Mouse (Mus musculus) heart, embryonic 14.5 days (tissue): ENCODE data around the gene Gm27029. TPM values are rescaled to one million over a fixed set of nuclear protein-coding genes. Genes with fewer than 3 reads are reported as not detected.
"Not testable (repeated sequence)": the region's sequence is repeated elsewhere in the genome, so short reads cannot be mapped to it uniquely, and the experiment has no call there.

Experiments used
- ATAC-seq: fragments of 200-750 bp; cut with Nextera tagmentation; 2 replicates; pipeline ENCODE4 v1.8.0; 2017; ENCODE audit warnings: low read depth, moderate TSS enrichment; ENCODE audit not compliant: insufficient number of reproducible peaks, insufficient read depth, low FRiP score
- H3K27ac ChIP-seq, 2 experiments: fragments of 200-500 bp in 1 of 2; fragments of 300-500 bp in 1 of 2; sonication (generic) in 1 of 2; replicated peaks in 1 of 2; 2 replicates each; pipeline ENCODE4 v1.5.1; 2012 to 2014; ENCODE audit warnings: low read depth in 2 of 2, low read length in 2 of 2, control low read depth in 1 of 2, mild to moderate bottlenecking in 1 of 2, mixed read lengths in 1 of 2; ENCODE audit not compliant: control insufficient read depth in 1 of 2, insufficient read depth in 1 of 2
- H3K27me3 ChIP-seq: fragments of 300-500 bp; sonication (generic); 2 replicates; pipeline ENCODE4 v1.6.1; 2014; ENCODE audit warnings: mild to moderate bottlenecking, low read length, control low read depth; ENCODE audit not compliant: control insufficient read depth, insufficient read depth
- H3K36me3 ChIP-seq: fragments of 300-500 bp; sonication (generic); 2 replicates; pipeline ENCODE4 v1.6.1; 2014; ENCODE audit warnings: mild to moderate bottlenecking, control low read depth, low read length, mixed read lengths; ENCODE audit not compliant: control insufficient read depth, insufficient read depth
- H3K4me1 ChIP-seq, 2 experiments: fragments of 200-500 bp in 1 of 2; fragments of 300-500 bp in 1 of 2; sonication (generic) in 1 of 2; 2 replicates each; pipeline ENCODE4 v1.6.1; 2012 to 2014; ENCODE audit warnings: low read length in 2 of 2, control low read depth in 1 of 2, mixed read lengths in 1 of 2; ENCODE audit not compliant: control insufficient read depth in 2 of 2, insufficient read depth in 2 of 2
- H3K4me2 ChIP-seq: fragments of 300-500 bp; sonication (generic); 2 replicates; pipeline ENCODE4 v1.6.1; 2014; ENCODE audit warnings: mild to moderate bottlenecking, low read length
- H3K4me3 ChIP-seq, 2 experiments: fragments of 200-500 bp in 1 of 2; fragments of 300-500 bp in 1 of 2; sonication (generic) in 1 of 2; 2 replicates each; pipeline ENCODE4 v1.5.1; 2012 to 2014; ENCODE audit warnings: low read length in 2 of 2, mild to moderate bottlenecking in 2 of 2, control low read depth in 1 of 2, low read depth in 1 of 2, moderate library complexity in 1 of 2; ENCODE audit not compliant: control insufficient read depth in 1 of 2, insufficient read depth in 1 of 2
- H3K9ac ChIP-seq: fragments of 300-500 bp; sonication (generic); 2 replicates; pipeline ENCODE4 v1.6.1; 2014; ENCODE audit warnings: mild to moderate bottlenecking, low read length
- H3K9me3 ChIP-seq: fragments of 300-500 bp; sonication (generic); 2 replicates; pipeline ENCODE4 v1.6.1; 2016; ENCODE audit warnings: low read length, control low read depth; ENCODE audit not compliant: control insufficient read depth
- WGBS: fragments of 180-500 bp; shearing (Covaris S2); extraction: QIAGEN DNeasy Blood & Tissue Kit; methylation state at CpG from one replicate; pipeline ENCODE4 v1.1.7; 2014; 5-methylcytosine and 5-hydroxymethylcytosine counted together
- polyA plus RNA-seq: library from polyadenylated mRNA; unstranded; fragments of >200 nt; fragmentation: Nextera tagmentation; extraction: Ambion mirVana; gene quantifications from 2 replicates; pipeline ENCODE4 v1.2.1, GENCODE M21; 2014

Gm27029 gene
- polyA plus RNA-seq, 1 experiment from 2014 or later, result 10.2 TPM

DNA sequence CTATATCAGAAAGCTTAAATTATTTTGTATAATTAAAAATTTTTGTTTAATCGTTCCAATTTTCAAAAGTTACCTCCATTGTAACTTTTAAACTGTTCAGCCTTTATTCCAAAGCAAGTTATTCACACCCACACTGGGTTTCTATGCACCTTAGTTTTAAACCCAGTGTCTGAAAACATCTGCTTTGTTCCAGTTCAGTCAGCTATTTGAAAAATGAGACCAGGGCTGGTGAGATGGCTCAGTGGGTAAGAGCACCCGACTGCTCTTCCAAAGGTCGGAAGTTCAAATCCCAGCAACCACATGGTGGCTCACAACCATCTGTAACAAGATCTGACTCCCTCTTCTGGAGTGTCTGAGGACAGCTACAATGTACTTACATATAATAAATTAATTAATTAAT, 13.4 kb upstream of the Gm27029 start:
- WGBS, result 51% methylated on average over 3 of the region's 3 CpGs
- ATAC-seq, H3K4me2 ChIP-seq, H3K9ac ChIP-seq, H3K27ac ChIP-seq, H3K4me1 ChIP-seq, H3K4me3 ChIP-seq, H3K9me3 ChIP-seq, H3K27me3 ChIP-seq: not testable (repeated sequence)
- peaks cover 30% of the 10 kb centered on the region for H3K36me3 ChIP-seq

DNA sequence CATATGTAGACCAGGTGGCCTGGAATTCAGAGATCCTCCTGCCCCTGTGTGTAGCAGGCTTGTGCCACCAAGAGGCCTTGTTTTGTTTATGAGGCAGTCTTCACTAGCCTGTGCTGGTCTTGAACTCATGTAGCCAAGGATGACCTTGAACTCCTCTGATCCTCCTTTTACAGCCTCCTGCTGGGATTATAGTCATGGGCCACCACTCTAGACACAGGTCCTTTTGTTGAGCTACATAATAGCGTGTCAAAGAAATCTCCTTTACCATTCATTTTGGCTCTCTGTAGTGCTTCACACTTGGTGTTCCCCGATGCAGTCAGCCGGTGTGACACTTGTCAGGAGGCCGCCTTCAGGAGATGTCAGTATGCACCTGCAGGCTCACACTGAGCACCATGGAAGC, 12.3 kb upstream of the Gm27029 start:
- 87% methylated on average over 4 of the region's 4 CpGs for WGBS
- peaks cover 39% of the 10 kb centered on the region for H3K36me3 ChIP-seq

DNA sequence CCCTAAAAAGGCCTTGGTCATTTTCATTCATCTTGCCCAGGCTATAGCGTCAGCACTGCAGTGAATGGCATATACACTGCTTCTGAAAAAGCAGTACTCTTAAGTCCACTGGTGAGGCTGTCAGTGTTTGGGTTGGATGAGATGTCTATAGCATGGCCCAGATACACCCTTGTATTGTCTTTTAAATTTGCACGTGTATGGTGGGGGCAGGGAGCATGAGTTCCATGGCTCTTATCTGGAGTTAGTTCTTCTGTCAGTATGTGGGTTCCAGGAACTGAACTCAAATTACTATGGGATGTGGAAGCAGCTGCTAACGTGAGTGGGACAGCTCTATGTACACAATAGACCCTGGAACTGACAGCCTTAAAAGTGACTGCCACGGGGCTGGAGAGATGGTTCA, 11.2 kb upstream of the Gm27029 start:
- Histone ChIP-seq H3K27ac (no peak overlapping the region), H3K4me3 (no peak overlapping the region), H3K4me1 (no peaks in the 10 kb centered on the region), H3K4me2 (no peak overlapping the region), H3K36me3 (peaks cover 50% of the 10 kb centered on the region), H3K9ac (no peak overlapping the region), H3K27me3 (no peaks in the 10 kb centered on the region), H3K9me3 (no peaks in the 10 kb centered on the region)
- WGBS, result 74% methylated on average over 4 of the region's 4 CpGs
- no peak for ATAC-seq

More for the DNA sequence above, 12.3 kb upstream of the Gm27029 start:
- Histone ChIP-seq H3K4me1 (no peaks in the 10 kb centered on the region), H3K4me3 (no peak overlapping the region), H3K4me2 (no peak overlapping the region), H3K27ac (no peak overlapping the region), H3K9ac (no peak overlapping the region), H3K9me3 (no peaks in the 10 kb centered on the region), H3K27me3 (no peaks in the 10 kb centered on the region)
- no peak for ATAC-seq

DNA sequence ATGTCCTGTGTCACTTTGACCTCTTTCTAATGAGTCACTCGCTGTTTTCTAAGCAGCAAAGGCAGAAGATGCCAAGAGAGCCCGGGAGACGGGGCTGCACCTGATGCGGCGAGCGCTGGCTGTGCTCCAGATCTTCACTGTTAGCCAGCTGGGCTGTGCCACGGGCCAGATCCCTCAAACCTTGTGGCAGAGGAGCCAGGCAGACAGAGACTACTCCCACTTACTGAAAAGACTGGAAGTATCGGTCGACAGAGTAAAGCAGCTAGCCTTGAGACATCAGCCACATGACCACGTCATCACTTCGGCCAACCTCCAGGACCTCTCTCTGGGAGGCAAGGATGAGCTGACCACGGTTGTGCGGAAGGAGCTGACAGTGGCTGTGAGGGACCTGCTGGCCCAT, 8.8 kb upstream of the Gm27029 start:
- H3K27ac ChIP-seq, result no peak overlapping the region
- H3K4me1 ChIP-seq, result no peaks in the 10 kb centered on the region
- H3K36me3 ChIP-seq, result peaks cover 68% of the 10 kb centered on the region
- no peak for ATAC-seq
- H3K4me2 ChIP-seq, result no peak overlapping the region
- no peak overlapping the region for H3K4me3 ChIP-seq
- H3K9ac ChIP-seq, result no peak overlapping the region
- 86% methylated on average over 13 of the region's 13 CpGs for WGBS
- no peaks in the 10 kb centered on the region for H3K27me3 ChIP-seq
- no peaks in the 10 kb centered on the region for H3K9me3 ChIP-seq

DNA sequence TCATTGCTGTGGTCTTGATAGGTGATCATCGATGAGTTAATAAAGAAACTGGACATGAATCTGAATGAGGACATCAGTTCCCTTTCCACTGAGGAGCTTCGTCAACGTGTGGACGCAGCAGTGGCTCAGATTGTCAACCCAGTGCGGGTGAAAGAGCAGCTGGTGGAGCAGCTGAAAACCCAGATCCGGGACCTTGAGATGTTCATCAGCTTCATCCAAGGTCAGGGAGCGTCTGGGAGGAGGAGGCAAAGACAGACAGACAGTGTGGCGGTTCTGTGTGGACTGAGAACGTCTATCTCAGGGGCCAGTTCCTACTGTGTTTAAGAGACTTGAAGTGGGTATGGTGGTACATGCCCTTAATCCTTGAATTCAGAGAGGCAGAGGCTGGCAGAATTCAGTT, 6.7 kb upstream of the Gm27029 start:
- 87% methylated on average over 9 of the region's 9 CpGs for WGBS
- Histone ChIP-seq H3K36me3 (peaks cover 71% of the 10 kb centered on the region), H3K4me2 (no peak overlapping the region), H3K9ac (no peak overlapping the region), H3K27ac (no peak overlapping the region), H3K9me3 (no peaks in the 10 kb centered on the region), H3K27me3 (no peaks in the 10 kb centered on the region), H3K4me1 (peaks cover 0 to 6% of the 10 kb centered on the region in 2 experiments; a peak in 2 of 4 replicates), H3K4me3 (no peak overlapping the region)
- ATAC-seq, result no peak

DNA sequence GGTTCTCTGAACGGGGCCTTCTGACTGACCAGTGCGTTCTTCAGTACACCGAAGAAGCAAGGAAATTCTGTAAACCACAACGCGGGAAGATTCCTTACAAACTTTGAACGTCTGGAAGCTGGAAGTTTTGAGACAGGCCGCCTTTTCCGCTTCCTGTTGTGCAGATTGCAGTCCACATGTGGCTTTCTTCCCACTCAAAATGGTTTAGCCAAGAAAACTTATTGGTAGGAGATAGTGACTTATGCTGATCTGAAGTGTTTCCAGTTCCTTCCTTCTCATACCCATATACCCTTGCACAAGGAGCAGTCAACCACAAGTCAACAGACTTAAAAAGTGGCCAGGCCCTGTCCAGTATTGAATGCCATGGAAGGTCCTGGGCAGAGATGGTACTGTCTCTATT, 1.6 kb upstream of the Gm27029 start:
- H3K9me3 ChIP-seq, result no peaks in the 10 kb centered on the region
- H3K4me2 ChIP-seq, result peak overlapping the region; percentile 91
- H3K4me1 ChIP-seq, result peaks cover 3 to 21% of the 10 kb centered on the region in 2 experiments
- H3K27ac ChIP-seq, result no peak overlapping the region
- no peak for ATAC-seq
- no peaks in the 10 kb centered on the region for H3K27me3 ChIP-seq
- peak overlapping the region; percentile 87 for H3K9ac ChIP-seq
- WGBS, result 53% methylated on average over 8 of the region's 8 CpGs
- H3K36me3 ChIP-seq, result peaks cover 33% of the 10 kb centered on the region
- H3K4me3 ChIP-seq, result peak overlapping the region; percentile 11 to 83; a peak in 3 of 4 replicates

DNA sequence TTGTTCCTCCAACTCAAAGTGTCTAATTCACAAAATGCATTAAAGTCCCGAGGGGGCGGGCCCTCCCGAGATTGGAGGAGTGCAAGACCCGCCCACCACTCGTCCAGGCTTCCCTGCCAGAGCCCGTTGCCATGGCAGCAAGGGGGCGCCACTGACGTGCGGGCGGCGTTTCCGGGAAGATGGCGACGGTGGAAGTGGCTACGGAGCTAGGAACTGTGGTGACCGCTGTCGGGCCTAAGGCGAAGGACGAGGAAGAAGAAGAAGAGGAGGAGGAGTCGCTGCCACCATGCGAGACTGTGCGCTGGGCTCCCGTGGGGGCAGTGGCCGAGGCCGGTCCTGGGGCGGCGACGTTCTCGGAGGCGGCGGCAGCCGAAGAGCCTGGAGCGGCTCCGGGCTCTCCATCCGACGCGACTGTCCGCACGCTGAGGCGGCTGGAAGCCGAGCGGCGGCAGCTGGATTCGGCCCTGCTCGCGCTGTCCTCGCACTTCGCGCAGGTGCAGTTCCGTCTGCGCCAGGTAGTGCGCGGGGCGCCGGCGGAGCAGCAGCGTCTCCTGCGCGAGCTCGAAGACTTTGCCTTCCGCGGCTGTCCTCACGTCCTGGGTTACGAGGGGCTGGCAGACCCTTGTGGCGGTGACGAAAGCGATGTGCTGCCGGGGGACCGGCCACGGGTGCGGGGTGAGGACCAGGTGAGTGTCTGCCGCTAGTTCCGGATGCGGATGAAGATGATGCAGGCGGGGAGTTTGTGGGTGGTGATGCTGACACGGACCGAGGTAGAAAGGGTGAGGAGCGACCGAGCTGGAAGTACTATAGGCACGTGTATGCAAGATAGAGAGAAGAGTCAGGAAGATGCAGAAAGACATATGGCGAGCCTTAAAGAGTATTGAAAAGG, 573 bp upstream of the Gm27029 start, which contains the start of the genes Rundc1 and Ptges3l:
Rundc1 (plus strand) TSS at position 161 of the 889 bp plus-strand sequence.
Ptges3l (minus strand) TSS at position 409 of the 889 bp plus-strand sequence.
- Histone ChIP-seq H3K4me1 (peaks cover 3 to 21% of the 10 kb centered on the region in 2 experiments), H3K4me2 (peak within 1 kb of the TSS; percentile 91), H3K27ac (peak within 1 kb of the TSS; percentile 95 to 96), H3K27me3 (no peaks in the 10 kb centered on the region), H3K9ac (peak within 1 kb of the TSS; percentile 87), H3K9me3 (no peaks in the 10 kb centered on the region), H3K4me3 (peak within 1 kb of the TSS; percentile 83 to 93), H3K36me3 (peaks cover 31% of the 10 kb centered on the region)
- WGBS, result under 1% methylated on average over 80 of the region's 81 CpGs
- peak; percentile 88 for ATAC-seq
